Mouse (Mus musculus): Measurements from ENCODE around the gene Tuba1b. TPM values are rescaled to one million over a fixed set of nuclear protein-coding genes. Genes with fewer than 3 reads are reported as not detected.
A peak's percentile ranks its signal among the peaks of the same experiment; 100 is the strongest.

The Tuba1b gene
- polyA plus RNA-seq, 1 experiment from 2014 or later: 1,197 TPM

DNA sequence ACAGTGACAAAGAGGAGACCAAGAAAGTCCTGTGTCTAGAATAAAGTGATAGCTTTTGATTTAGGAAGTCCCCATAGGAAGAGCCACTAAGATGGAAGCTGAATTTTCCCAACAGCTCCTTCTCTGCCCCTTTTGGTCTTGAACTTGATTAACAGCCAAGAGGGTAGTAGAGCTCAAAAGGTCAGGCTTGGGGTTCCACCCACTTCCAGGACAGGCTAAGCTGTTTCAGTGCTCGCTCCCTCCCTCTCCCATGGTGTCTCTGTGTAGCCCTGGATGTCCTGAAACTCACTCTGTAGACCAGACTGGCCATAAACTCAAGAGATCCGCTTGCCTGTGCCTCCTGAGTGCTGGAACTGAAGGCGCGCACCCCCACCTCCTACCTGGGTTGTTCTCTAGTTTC is 18.3 kb downstream of the Tuba1b start:
- peaks cover 9% of the 10 kb centered on the region; the same call in 1 of the 2 replicates for H3K4me1 ChIP-seq
- H3K27me3 ChIP-seq (replicated peaks): no peaks in the 10 kb centered on the region
- H3K9ac ChIP-seq: no peak overlapping the region
- no peak overlapping the region for H3K27ac ChIP-seq
- H3K4me2 ChIP-seq: no peak overlapping the region
- no peak for ATAC-seq (ENCODE audit: insufficient read depth, low FRiP score, low read depth)
- peaks cover 15% of the 10 kb centered on the region; the same call in 1 of the 2 replicates for H3K36me3 ChIP-seq
- WGBS: 89% methylated on average over 4 of the region's 4 CpGs
- H3K9me3 ChIP-seq: no peaks in the 10 kb centered on the region
- no peak overlapping the region for H3K4me3 ChIP-seq (replicated peaks)

DNA sequence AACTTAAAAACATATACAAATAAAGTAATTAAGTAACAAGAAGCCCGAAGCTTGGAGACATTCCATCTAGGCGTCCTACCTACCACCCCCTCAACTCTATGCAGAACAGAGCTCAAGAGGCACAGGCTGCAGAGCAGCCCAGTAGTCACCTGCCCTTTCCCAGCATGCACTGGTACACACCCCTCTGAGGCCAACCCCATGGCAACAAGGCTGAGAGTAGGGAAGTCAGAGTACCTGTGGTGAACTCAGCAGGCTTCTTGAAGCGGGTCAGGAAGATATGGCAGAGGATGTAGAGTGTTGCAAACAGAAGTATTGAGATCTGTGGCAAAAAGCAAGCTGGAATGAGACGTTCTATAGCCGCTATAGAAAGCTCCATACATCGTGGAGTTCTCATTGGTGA is 19.5 kb downstream of the Tuba1b start:
- H3K27me3 ChIP-seq (replicated peaks): no peaks in the 10 kb centered on the region
- H3K4me2 ChIP-seq: no peak overlapping the region
- H3K27ac ChIP-seq: no peak overlapping the region
- 89% methylated on average over 6 of the region's 6 CpGs for WGBS
- ATAC-seq (ENCODE audit: insufficient read depth, low FRiP score, low read depth): no peak
- H3K9me3 ChIP-seq: no peaks in the 10 kb centered on the region
- H3K4me3 ChIP-seq (replicated peaks): no peak overlapping the region
- H3K9ac ChIP-seq: no peak overlapping the region
- peaks cover 9% of the 10 kb centered on the region; the same call in 1 of the 2 replicates for H3K4me1 ChIP-seq
- peaks cover 21% of the 10 kb centered on the region for H3K36me3 ChIP-seq

DNA sequence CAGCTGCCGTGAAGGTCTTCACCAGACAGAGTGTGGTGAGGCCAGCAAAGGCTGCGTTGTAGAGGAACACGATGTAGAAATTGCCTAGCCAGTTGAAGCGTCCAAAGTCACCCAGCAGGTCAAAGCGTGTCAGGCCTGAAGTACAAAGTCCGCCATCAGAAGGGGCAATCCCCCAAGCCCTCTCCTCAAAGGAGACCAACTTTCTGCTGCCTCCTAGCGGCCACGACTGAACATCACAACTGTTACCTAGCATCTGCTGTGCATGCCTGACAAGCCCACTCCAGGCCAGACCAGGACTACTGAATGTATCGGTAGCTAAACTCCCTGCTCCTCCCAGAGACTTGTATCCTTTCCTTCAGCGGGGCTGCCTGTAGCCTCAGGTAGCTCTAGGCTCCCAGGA is 29.7 kb downstream of the Tuba1b start:
- no peaks in the 10 kb centered on the region for H3K4me1 ChIP-seq
- H3K4me2 ChIP-seq: no peak overlapping the region
- H3K4me3 ChIP-seq (replicated peaks): no peak overlapping the region
- 30% methylated on average over 10 of the region's 10 CpGs for WGBS
- H3K9me3 ChIP-seq: no peaks in the 10 kb centered on the region
- ATAC-seq (ENCODE audit: insufficient read depth, low FRiP score, low read depth): no peak
- H3K9ac ChIP-seq: no peak overlapping the region
- H3K27ac ChIP-seq: no peak overlapping the region
- H3K36me3 ChIP-seq: 0 out of 2 replicates have a peak, but pooled peaks cover 23% of the 10 kb centered on the region
- 0 out of 2 replicates have a peak, but pooled peaks cover 6% of the 10 kb centered on the region for H3K27me3 ChIP-seq (replicated peaks)

DNA sequence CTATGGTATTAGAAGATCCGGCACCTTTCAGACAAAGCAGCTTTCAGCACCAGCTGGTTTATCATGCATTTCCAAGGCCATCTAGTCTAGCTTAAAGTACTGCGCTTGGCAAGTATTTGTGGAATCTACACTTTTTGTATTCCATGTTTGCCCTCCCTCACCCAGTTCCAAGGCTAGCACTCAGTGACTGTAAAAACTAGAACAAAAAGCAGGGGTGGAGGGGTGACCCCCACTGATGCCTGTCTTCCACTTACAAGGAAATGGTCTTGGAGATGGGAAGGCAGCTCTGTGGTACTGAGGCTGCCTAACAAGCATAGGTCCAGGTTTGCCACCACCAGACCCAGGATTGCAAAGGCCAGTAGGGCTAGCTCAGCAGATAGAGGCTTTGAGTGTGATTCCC is 31.8 kb downstream of the Tuba1b start:
- Histone ChIP-seq H3K9me3 (no peaks in the 10 kb centered on the region), H3K27me3 (replicated peaks) (peaks cover 26% of the 10 kb centered on the region), H3K4me2 (no peak overlapping the region), H3K4me3 (replicated peaks) (no peak overlapping the region), H3K4me1 (peaks cover 9% of the 10 kb centered on the region), H3K36me3 (0 out of 2 replicates have a peak, but pooled peaks cover 20% of the 10 kb centered on the region), H3K27ac (no peak overlapping the region), H3K9ac (no peak overlapping the region)
- 80% methylated on average over 2 of the region's 2 CpGs for WGBS
- no peak for ATAC-seq (ENCODE audit: insufficient read depth, low FRiP score, low read depth)

DNA sequence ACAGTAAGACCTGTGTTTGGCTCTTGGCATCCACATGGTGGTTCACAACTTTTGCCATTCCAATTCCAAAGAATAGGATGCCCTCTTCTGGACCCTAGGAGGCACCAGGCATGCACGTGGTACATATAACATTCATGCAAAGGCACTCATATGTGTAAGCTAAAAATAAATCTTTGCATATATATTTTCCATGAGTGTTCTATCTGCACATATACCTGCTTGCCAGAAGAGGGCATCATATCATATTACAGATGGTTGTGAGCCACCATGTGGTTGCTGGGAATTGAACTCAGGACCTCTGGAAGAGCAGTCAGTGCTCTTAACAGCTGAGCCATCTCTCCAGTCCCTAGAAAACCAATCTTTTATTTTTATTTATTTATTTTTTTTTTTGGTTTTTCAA is 32.8 kb downstream of the Tuba1b start:
- H3K4me3 ChIP-seq (replicated peaks): no peak overlapping the region
- ATAC-seq (ENCODE audit: insufficient read depth, low FRiP score, low read depth): no peak
- 0 out of 2 replicates have a peak, but pooled peaks cover 20% of the 10 kb centered on the region for H3K36me3 ChIP-seq
- H3K4me1 ChIP-seq: peaks cover 15% of the 10 kb centered on the region
- no peak overlapping the region for H3K9ac ChIP-seq
- no peak overlapping the region for H3K4me2 ChIP-seq
- H3K9me3 ChIP-seq: no peaks in the 10 kb centered on the region
- H3K27me3 ChIP-seq (replicated peaks): peaks cover 36% of the 10 kb centered on the region
- H3K27ac ChIP-seq: no peak overlapping the region
- WGBS: 64% methylated on average over 1 of the region's 1 CpGs

DNA sequence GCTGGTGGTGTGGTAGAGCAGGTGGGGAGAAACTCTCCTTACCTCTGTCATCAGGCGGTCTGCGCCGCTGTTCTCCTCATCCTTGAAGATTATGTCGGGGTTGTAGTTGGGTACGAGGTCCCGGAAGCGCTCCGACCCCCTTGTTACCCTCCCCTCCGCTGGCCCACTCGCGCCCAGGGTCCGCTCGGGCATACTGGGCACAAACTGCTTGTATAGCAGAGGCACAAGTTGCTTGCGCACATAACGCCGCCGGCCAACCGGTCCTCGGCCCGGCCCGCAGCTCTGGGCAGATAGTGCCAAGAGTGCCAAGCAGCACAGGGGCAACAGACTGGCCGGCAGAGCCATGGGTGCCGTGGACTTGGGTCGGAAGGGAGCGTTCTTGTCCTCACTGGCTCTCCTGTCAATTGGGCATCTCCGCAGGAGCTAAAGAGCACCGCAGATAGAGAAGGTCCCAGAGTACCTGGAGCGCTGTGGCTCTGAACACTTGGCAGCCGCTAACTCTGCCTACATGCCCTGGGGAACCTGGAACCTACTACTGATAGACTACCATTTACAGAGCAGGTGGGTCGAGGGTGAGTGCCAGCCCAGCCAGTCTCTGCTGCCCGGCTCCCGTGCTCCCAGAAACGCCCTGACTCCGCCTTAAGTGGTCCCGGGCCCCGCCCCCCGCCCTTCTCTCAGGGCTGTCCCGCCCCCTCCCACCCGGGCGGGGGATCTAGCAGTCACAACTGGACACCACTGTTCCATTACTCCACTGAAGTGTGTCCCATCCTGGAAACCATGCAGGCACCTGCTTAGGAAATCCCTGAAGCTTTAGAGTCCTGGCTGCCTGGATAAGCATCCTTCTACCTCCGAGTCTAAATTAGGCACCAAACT is 36.2 kb downstream of the Tuba1b start, which contains the start of gene Dhh:
TSS of gene Dhh (minus strand) at position 613 of the 873 bp plus-strand sequence.
- H3K4me3 ChIP-seq (replicated peaks): peak within 1 kb of the TSS; percentile 23
- peaks cover 39% of the 10 kb centered on the region for H3K4me1 ChIP-seq
- peaks cover 69% of the 10 kb centered on the region for H3K27me3 ChIP-seq (replicated peaks)
- H3K4me2 ChIP-seq: peak within 1 kb of the TSS; percentile 48
- no peak within 1 kb of the TSS for H3K27ac ChIP-seq
- no peak within 1 kb of the TSS for H3K9ac ChIP-seq
- 0 out of 2 replicates have a peak, but pooled peaks cover 3% of the 10 kb centered on the region for H3K36me3 ChIP-seq
- 1% methylated on average over 41 of the region's 41 CpGs for WGBS
- ATAC-seq (ENCODE audit: insufficient read depth, low FRiP score, low read depth): no peak
- H3K9me3 ChIP-seq: no peaks in the 10 kb centered on the region

DNA sequence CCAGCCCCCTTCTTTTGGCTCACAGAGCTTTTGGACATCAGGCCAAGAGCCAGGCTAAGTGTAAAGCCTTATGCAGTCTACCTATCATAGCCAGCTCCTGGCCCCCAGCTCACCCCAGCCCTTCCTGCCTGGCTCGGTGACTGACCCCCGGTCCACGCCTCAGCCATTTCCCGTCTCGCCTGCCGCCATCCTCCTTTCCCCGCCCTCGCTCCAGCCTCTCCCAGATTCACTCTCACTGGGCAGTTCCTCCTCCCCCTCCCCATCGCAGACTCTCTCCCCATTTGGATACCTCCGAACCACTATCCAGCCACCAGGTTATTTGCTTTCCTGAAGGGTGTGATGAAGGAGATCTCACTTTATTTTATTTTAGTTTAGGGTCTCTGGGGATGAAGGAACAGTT is 36.9 kb downstream of the Tuba1b start:
- H3K27me3 ChIP-seq (replicated peaks): peaks cover 71% of the 10 kb centered on the region
- peak overlapping the region; percentile 23; the same call in 1 of the 2 replicates for H3K4me3 ChIP-seq (replicated peaks)
- no peaks in the 10 kb centered on the region for H3K36me3 ChIP-seq
- H3K4me2 ChIP-seq: peak overlapping the region; percentile 48
- 6% methylated on average over 10 of the region's 10 CpGs for WGBS
- H3K4me1 ChIP-seq: peaks cover 39% of the 10 kb centered on the region
- no peak for ATAC-seq (ENCODE audit: insufficient read depth, low FRiP score, low read depth)
- H3K9ac ChIP-seq: no peak overlapping the region
- H3K9me3 ChIP-seq: no peaks in the 10 kb centered on the region
- H3K27ac ChIP-seq: no peak overlapping the region

DNA sequence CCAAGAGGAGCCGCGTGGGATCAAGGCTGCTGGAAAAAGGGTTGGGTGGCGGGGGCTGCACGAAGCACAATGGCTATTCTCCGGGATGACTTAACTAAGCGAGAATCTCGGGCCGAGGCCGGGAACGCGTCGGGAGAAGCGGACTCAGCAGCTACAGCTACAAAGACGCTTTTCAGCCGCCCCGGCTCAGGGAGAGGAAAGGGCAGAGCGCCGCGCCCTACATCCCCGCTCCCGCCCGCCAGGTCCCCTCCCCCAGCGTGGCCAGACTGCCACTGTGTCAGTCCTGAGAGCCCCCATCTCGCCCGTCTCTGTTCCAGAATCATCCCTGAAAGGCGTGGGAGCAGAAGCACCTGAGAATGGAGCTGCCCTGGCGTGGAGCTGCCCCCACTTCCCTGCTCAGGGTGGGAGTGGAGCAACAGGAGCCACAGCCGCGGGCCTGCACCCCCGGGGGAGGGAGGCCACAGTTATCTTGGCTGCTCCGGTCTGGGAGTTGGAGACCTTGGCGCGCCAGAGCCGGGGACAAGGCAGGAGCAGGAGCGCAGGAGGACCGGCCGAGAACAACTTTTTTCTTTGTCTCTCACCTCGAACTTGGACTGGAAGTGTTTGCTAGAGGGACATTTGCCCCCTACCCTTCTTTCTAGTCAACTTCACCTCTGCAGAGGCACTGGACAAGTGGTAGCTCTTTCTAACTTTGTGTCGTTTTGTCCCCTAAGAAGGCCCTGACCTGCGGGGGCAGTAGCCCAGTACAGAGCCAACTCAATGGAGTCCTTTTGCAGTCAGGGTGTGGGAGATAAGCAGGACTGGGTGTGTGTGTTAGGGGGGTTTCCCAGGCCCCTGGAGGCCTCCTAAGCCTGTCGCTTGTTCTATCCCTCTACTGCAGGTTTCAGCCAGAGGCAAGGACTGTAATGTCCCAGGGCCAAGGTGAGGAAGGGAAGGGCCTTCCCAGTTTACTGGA is 38.5 kb downstream of the Tuba1b start:
- H3K4me1 ChIP-seq: peaks cover 43% of the 10 kb centered on the region
- no peaks in the 10 kb centered on the region for H3K9me3 ChIP-seq
- WGBS: 4% methylated on average over 40 of the region's 41 CpGs
- peak overlapping the region; percentile 52 for H3K4me3 ChIP-seq (replicated peaks)
- peaks cover 71% of the 10 kb centered on the region for H3K27me3 ChIP-seq (replicated peaks)
- H3K36me3 ChIP-seq: no peaks in the 10 kb centered on the region
- H3K27ac ChIP-seq: peak overlapping the region; percentile 31; the same call in 1 of the 2 replicates
- no peak overlapping the region for H3K9ac ChIP-seq
- ATAC-seq (ENCODE audit: insufficient read depth, low FRiP score, low read depth): peak; percentile 40; the same call in 1 of the 2 replicates
- peak overlapping the region; percentile 99 for H3K4me2 ChIP-seq

DNA sequence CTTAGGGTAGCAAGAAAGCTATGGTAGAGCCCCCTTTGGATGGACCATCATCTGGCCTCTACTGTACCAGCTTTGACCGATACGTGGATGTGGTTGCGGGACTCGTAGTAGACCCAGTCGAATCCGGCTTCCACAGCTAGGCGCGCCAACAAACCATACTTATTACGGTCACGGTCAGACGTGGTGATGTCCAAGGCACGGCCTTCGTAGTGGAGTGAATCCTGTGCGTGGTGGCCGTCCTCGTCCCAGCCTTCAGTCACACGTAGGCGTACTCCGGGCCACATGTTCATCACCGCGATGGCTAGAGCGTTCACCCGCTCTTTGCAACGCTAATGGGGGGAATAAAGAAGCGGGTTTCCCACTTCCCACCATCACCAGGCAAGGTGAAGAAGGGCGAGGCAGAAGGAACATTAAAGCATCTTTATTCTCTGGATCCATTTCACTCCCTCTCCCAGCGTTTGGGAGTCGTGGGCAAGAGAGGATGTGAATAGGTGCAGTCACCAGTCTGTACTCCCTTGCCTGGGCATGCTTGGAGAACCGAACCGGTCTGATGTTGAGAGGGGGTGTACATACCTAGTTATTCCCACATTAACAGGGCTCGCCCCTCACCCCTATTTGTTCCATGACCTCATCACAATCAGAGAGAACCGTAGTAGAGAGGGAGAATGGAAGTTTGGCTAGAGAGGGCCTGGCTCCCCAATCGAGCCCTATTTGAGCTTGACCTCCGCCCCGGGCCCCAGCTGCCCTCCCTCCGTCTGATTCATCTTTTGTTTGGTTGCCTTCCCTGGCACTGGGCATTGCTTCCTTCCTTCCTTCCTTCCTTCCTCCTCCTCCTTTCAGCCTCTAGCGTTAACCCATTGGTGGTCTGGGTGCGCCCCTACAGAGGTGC is 39.4 kb downstream of the Tuba1b start:
- peak overlapping the region; percentile 52 for H3K4me3 ChIP-seq (replicated peaks)
- ATAC-seq (ENCODE audit: insufficient read depth, low FRiP score, low read depth): no peak
- peaks cover 66% of the 10 kb centered on the region for H3K27me3 ChIP-seq (replicated peaks)
- H3K9ac ChIP-seq: no peak overlapping the region
- H3K4me1 ChIP-seq: peaks cover 43% of the 10 kb centered on the region
- WGBS: 9% methylated on average over 37 of the region's 38 CpGs
- H3K4me2 ChIP-seq: peak overlapping the region; percentile 99
- no peaks in the 10 kb centered on the region for H3K9me3 ChIP-seq
- peak overlapping the region; percentile 31; the same call in 1 of the 2 replicates for H3K27ac ChIP-seq
- H3K36me3 ChIP-seq: no peaks in the 10 kb centered on the region

DNA sequence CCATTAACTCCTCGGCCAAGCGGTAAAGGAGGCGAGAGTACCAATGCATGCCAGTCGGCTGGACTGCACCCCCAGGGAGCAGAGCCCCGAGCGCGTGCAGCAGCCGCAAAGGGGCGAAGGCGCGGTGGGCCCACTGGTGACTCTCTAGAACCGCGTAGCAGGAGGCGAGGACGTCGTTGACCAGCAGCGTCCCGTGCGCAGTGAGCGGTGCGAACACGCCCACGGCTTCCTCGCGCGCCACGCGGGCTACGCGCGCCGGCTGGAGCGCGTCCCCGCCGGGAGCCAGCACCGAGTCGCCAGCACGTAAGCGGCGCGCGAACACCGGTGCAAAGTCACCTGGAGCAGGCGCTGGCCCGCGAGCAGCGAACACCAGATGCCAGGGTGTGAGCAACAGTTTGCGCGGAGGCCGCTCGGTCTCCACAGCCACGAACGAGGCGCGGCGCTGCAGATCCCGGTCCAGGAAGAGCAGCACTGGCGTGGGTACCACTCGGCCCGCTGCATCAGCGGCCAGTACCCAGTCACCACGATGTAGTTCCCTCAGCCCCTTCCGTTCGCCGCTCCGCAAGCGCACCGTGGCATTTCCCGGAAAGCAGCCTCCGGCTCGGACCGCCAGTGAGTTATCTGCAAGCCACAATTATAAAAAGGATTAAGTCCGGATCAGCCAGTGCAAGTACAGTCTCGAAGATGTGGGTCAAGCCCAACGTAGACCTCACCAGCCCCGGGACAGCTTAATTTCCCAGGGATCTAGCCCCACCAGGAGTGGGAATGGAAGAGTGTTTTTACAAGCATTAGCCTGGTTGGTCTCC is 40.2 kb downstream of the Tuba1b start, which contains the start of gene Rhebl1:
TSS of gene Rhebl1 (minus strand) at position 601 of the 806 bp plus-strand sequence.
- under 1% methylated on average over 77 of the region's 77 CpGs for WGBS
- ATAC-seq (ENCODE audit: insufficient read depth, low FRiP score, low read depth): no peak
- Histone ChIP-seq H3K36me3 (no peaks in the 10 kb centered on the region), H3K9me3 (no peaks in the 10 kb centered on the region), H3K9ac (peak within 1 kb of the TSS; percentile 23), H3K4me3 (replicated peaks) (peak within 1 kb of the TSS; percentile 52), H3K4me1 (peaks cover 43% of the 10 kb centered on the region), H3K4me2 (peak within 1 kb of the TSS; percentile 99), H3K27me3 (replicated peaks) (peaks cover 61% of the 10 kb centered on the region), H3K27ac (0 out of 2 replicates have a peak within 1 kb of the TSS, but pooled peaks have one; percentile 31)

Measured in stomach, embryonic 15.5 days (tissue).